Mouse (Mus musculus): ENCODE measurements around the gene Sulf2.

The Sulf2 gene

DNA sequence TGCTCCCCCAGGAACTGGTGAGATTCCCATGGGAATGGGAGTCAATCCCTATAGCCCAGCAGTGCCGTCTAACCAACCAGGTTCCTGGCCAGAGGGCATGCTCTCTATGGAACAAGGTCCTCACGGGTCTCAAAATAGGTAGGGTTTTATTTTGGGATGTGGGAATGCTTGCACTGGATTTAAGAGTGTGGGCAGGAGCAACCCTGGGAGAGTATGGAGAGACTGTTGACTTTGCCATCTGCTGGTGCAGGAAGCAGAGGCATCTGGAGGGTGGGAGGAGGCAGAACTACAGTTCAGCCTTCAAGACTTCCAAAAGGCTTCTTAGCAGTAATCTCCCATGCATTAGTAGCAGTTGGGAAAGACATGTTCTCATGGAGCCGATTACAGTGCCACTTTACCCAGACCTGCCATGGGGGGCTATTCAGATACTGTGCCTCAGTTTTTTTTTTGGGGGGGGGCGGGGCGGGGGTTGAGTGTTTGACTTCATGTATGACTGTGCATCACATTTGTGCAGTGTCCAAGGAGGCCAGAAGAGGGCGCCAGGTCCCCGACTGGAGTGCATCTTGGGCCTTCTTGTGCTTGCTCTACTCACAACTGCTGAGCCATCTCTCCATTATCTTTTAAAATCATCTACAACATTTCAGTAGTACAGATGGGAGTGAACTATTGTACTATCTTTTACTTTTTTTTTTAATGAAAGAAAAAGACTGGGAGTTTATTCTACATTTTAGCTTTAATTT lies 95.6 kb downstream of the Sulf2 start:
- DNase-seq (ENCODE audit: low read depth, low spot score): no peak

DNA sequence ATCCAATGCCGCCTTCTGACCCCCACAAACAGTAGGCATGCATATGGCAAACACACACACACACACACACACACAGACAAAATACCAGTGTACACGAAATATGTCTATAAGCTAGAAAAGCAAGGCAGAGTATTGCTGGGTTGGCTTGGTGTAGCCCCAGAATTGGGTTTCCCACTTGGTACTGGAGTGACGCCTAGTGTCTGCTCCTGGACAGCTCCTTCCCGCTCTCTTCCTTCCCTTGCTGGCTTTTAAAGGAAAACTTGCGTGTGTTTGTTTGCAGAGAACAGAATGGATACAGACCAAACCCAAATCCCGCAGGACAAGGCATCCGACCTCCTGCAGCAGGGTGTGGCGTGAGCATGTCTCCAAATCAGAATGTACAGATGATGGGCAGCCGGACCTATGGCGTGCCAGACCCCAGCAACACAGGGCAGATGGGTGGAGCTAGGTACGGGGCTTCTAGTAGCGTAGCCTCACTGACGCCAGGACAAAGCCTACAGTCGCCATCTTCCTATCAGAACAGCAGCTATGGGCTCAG lies 101.4 kb downstream of the Sulf2 start:
- no peak for DNase-seq (ENCODE audit: low read depth, low spot score)

DNA sequence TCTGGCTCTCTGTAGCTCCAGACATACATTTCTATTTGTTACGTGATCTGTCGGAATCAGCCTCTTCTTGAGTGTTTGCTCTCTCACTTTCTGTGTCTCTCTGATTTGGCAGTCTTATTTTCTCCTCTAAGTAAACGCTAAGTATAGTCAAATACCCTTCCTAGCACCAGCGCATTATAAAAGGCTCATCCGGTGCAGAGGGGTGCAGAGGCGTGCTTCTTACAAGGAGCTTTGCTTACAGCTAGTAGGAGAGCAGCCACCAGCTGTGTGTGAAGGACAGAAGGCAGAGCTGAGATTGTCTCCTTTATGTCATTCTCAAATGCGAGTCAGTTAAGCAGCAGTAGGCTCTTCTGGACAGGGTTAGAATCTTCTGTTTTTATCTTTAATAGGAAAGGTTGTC lies 103.5 kb downstream of the Sulf2 start:
- no peak for DNase-seq (ENCODE audit: low read depth, low spot score)

DNA sequence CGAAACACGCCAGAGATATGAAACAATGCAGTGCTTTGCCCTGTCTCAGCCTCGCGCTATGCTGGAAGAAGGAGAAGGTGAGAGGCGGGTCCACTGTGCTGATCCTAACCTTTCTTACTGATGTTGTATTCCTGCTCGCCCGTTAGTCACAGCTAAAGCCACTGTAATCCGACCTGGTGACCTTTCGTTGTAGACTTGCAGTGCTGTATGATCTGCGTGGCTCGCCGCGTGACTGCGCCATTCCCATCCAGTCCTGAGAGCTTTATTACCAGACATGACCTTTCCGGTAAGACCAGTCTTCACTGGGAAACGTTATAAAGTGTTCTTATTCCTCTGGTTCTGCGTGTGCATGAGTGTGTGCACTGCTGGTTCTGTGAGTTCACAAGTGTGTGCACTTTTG lies 104.0 kb downstream of the Sulf2 start:
- DNase-seq (ENCODE audit: low read depth, low spot score): no peak

DNA sequence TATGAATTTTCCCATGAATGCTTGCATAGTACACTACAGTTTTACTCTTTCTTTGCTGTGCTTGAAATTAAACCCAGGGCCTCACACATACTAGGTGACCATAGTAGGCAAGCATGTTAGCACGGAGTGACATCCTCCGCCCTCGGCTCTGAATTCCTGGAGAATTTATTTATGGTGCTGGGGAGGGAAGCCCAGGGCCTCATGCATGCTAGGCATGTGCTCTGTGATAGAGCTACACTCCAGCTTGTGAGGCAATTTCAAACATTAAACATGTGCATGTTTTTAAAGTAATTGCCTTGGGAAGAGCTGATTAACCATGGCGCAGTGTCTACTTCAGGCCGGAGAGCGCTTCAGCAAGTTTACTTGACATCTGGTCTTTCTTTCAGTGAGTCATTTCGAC lies 106.6 kb downstream of the Sulf2 start:
- no peak for DNase-seq (ENCODE audit: low read depth, low spot score)

DNA sequence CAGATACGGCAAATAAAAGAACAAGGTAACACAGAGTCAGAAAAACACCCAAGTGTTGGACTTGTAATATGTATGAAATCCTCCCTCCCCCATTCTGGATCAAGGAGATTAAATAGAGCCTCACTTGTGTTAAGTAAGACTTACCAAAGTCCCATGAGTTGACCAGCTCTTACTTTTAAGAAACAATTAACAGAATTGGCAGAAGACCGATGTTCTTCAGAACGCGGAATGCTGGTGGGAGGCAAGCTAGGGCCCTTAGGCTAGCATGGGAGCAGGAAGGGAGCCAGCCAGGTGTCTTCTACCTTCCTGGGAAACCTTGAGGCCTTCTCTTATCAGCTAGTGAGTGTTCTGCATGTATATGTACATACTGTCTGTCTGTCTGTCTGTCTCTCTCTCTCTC lies 107.5 kb downstream of the Sulf2 start:
- no peak for DNase-seq (ENCODE audit: low read depth, low spot score)

DNA sequence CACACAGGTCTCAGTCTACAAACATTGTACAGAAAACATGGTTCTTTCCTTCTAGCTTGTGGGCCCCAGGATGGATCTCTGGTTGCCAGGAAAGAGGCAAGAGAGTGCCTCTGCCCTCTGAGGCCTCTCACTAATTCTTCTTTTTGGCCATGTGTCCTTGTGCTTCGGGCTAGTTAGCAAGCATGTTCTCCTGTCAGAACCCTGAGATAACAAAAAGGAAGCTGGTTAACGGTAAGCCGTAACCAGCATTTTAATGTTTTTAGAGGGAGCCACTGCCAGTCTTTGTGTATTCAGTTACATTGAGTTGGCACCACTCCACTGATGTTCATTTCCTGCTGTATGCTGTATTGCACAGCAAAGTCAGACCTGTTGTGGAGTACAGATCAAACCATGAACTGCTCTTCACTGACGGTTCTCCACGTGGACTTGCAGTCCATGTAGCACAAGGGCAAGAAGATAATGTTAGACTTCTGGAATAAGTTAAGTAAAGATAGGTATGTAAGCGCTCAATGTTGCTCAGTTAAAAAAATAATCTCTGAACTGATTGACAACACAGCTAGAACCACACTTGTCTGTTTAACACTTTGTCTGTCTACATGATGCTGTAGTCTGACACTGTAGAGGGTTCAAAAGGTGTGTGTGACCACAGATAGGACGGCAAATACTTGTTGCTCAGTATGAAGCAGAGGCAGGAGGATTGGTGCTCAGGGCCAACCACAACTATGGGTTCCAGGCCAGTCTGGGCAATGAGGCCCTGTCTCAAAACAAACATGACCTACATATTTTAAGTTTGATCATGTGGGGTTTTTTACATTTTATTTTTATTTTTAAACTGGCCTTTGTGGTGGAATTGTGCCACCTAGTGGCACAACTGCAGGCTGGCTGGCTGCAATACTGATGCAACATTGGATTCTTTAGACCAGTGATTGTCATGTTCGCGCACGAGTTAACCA lies 109.6 kb downstream of the Sulf2 start:
- no peak for DNase-seq (ENCODE audit: low read depth, low spot score)

DNA sequence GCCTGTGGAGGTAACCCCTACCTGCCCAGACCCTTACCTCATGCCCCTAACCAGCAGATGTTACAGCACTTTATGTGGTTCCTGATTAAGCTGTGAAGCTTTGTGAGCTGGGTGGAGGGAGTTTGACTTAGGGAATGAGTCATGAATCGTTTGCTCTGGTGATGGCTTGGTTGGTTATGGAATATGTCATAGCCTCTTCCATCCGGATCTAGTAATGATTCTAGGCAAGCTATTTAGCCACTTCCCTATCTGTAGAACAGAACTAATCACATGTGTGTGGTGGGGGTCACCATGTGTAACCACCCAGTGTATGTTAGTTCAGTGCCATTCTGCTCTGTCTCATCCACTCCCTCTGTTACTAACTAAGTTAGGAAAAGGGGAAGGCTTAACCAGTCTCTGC lies 110.5 kb downstream of the Sulf2 start:
- no peak for DNase-seq (ENCODE audit: low read depth, low spot score)

DNA sequence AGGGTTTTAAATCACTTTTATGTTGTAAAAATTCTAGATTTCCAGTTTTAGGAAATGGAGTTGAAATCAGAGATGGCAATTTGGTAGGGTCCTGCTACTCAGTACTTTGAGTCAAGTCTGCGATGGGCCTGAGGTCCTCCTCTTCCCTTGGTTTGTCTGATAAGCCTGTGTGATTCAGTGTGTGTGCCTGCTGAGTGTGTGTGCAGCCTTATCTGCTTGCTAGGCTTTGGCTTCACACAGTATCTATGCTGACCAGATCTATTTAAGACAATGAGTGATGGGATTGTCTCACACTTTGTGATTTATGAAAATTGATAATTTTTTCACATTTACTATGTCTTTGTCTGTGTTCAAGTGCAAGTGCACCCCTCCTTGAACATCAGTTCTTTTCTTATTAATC lies 112.9 kb downstream of the Sulf2 start:
- no peak for DNase-seq (ENCODE audit: low read depth, low spot score)

DNA sequence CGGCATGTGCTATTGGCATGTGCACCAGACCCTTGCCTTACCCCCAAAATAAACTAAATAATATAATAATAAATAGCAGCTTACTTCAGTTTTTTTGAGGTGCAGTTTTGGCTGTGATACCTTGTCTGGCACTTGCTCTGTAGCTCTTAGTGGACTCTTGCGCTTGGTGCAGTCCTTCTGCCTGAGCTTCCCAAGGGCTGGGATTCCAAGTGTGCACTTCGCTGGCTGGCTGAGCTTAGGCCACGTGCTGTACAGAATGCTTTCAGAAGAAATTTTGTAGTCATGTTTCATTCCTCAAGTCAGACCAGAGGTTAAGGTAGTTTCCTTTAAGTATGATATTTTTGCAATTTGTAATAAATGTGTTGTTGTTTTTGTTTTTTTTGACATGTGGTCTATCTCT lies 115.8 kb downstream of the Sulf2 start:
- DNase-seq (ENCODE audit: low read depth, low spot score): no peak

DNA sequence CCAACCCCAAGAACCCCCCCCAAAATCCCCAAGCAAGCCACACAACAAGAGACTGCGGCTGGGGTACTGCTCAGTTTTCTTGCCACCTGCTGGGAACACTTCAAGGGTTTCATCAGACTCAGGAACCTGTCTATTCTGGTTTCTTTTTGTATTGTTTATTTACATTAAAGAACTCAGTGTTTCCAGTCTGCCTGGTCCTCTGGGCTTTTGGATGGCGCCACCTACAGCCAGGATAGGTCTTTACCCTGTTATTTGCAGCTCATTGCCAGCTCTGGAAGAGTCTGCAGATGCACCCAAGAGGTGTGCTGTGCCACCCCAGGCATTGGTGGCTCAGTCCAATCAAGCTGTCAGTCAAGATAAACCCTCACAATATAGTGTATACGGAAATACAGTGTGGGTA lies 119.7 kb downstream of the Sulf2 start:
- DNase-seq (ENCODE audit: low read depth, low spot score): no peak

DNA sequence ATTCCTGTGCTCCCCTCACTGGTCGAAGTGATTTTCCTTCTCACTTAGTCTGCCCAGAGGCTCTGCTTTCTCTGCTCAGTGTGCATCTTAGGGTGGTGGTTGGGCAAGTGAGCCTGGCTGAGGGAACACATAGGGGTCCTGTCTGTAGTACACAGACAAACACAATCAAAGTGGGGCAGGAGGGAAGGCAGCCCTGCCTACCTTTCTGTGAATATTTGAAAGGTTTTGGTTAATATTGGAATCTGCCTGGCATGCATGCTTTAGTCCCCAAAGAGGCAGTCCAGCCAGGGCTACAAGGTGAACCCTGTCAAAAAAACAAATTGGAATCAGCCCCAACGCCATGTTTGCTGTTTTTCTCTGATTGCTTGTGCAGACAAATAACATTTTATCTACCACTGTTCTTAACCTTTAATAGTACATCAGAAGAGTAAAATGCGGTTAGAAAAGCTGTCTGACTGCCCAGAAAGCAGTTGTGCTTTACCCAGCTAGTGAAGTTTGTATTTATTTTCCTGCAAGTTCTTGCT lies 120.4 kb downstream of the Sulf2 start:
- no peak for DNase-seq (ENCODE audit: low read depth, low spot score)

DNA sequence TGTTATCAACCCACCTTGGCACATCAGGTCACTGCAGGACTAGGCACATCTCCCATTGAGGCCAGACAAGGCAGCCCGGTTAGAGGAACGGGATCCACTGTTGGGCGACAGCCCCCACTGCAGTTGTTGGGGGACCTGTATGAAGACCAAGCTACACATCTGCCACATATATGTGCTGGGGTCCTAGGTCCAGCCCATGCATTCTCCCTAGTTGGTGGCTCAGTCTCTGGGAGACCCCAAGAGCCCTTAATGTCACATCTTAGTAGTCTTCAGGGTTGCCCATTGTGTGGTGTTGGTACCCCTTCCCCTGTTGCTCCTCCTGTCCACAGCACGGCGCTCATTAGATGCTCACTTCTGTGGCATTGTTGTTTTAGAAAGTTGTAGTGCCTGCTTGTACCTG lies 122.8 kb downstream of the Sulf2 start:
- DNase-seq (ENCODE audit: low read depth, low spot score): no peak

DNA sequence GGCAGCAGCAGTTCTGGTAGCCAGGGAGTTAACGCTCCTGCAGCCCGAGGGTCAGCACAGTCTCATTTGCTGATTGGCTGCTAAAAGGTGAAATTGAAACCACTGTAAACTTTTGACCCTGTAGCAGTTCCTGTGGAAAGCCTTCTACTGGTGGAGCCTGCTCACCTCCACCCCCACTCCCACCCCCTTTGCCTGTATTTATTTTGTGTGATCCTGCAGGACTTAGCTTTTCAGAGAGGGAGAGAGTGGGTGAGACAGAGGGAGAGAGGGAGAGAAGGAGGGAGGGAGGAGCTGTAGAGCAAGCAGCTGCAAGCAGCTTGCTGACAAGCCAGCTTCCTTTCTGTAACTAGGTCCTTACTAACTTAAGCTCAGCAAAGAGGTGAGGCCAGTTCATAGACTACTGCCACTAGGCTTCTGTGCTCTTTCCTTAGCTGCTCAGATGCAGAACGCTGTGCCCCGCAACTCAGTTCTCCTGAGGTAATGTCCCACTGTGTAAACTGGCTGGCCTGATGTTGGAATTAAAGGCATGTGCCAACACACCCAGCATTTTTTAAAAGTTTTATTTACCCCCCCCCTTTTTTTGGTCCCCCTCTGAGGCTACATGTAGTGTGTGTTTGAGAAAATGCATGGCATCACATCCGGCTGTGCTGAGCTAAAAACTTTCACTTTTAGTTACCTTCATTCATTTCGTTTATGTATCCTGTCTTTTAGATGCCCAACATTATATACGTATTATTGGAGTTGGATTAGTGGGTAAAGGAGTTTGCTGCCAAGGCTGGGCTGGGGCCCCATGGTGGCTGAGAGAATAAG lies 124.1 kb downstream of the Sulf2 start:
- DNase-seq (ENCODE audit: low read depth, low spot score): no peak

DNA sequence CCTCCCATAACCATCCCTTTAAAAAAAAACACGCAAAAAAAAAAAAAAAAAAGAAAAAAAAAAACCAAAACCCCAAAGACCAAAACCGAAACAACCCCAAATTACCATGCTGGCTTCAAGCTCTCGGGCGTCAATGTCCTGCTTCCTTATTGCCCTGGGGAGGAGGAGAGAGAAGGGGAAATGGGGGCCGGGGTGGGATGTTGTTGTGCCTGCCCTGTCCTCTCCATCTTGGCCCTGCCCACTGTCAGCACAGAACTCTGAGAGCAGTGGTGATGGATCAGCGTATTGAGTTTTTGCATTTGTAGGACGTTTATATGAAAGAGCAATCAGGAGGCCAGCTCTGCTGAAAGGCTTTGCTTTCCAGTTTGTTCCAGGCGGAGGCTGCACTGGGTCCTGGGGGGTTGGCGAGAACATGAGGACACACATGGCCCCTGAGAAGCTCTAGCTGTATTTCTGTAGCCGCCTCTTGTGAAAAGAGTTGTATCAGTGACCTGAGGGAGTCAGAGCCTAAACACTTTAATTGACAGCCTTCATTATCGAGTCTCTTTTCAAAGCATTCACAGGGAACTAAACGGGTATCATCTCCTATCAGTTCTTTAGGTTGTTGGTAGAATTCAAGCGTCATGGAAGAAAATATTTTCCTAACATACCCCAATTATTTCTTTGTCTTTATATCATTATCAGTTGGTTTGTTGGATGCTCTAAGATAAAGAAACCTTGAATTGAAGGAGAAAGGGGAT lies 125.0 kb downstream of the Sulf2 start:
- DNase-seq (ENCODE audit: low read depth, low spot score): no peak

DNA sequence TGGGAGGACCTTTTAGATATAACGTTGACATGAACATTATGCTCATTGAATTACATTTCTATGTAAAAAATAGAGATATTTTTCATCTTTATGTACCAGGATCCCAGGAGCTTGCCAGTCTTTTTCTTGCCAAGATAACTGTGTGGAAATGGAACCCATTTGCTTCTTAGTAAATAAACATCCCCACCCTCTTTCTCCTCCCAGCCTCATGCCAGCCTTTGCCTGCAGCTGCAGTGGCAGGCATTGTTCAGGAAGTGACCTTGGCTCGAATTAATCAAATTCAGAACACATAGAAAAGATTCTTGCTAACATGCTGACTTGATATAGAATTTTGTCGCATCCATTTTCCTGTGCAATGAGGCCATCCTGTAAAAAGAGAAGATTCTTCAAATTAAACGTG lies 126.2 kb downstream of the Sulf2 start:
- DNase-seq (ENCODE audit: low read depth, low spot score): no peak

DNA sequence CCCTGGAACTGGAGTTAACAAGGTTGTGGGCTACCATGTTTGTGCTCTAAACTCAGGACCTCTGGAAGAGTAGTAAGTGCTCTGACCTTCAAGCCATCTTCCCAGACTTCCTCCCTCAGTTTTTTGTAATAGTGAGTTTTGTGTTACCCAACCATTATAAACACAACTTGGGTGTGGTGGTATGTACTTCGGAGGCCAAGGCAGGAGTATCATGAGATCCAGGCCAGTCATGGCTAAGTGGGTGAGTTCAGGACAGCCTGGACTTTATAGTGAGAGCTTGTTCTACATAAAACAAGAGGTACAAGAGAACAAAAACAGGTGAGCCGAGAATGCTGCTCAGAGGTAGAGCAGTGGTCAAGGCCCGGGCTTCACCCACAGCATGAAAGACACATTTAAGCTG lies 127.6 kb downstream of the Sulf2 start:
- DNase-seq (ENCODE audit: low read depth, low spot score): no peak

DNA sequence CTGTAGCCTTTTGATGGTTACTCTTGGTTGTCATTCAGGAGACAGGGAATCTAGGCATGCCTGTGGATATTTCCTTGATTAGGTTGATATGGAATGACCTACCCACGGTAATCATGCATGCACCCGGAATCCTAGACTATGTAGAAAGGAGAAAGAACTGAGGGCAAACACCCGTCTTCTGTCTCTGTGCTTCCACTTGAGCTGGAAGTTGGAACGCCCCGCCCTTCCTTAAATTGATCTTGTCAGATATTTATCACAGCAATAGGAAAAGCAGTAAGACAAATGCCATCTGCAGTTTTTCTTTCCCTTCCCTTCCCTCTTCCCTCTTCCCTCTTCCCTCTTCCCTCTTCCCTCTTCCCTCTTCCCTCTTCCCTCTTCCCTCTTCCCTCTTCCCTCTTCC lies 129.5 kb downstream of the Sulf2 start:
- DNase-seq (ENCODE audit: low read depth, low spot score): no peak

DNA sequence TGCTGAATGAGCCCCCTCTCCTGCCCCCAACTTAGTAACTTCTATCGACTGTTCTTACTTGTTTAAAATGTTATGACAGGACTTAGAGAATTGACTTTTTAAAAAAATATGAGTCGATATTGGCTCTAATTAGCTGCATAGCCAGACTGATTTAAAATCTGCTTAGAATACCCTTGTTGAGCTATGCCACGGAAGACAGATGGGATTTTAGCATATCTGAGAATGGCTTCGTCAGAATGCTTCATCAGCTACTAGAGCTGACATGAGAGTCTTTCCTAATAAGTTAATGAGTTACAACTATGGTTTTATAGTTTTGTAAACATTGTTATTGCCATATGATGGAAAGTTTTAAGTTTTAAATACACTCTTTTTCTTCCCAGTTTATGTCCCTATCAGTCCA lies 130.8 kb downstream of the Sulf2 start:
- no peak for DNase-seq (ENCODE audit: low read depth, low spot score)

DNA sequence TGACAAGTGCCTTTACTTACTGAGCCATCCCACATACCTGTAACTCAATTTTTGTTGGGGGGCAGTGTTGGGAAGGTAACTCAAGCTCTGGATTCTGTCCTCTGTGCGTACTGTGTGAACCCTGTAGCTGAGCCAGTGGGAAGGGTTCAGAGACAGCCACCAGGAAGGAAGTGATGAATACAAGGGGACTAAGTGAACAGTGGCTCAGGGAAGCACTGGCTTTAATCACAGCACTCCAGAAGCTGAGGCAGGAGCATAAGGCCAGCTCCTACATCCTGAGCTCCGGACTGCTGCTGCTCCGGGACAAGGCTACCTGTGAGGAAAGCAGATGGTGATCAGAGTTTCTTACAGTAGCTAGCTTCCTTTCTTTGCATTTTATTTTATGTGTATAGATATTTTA lies 131.4 kb downstream of the Sulf2 start:
- DNase-seq (ENCODE audit: low read depth, low spot score): no peak
